Mouse (Mus musculus) ES-Bruce4 (cell line): ENCODE results near the gene Ctbp2.

Experiments
- CTCF ChIP-seq: IDR thresholded peaks from one replicate; pipeline ENCODE4 v1.8.1; 2011; ENCODE audit warnings: low read depth, low read length
- POLR2A ChIP-seq: IDR thresholded peaks from one replicate; pipeline ENCODE4 v1.8.1; 2011; ENCODE audit warnings: low read length; ENCODE audit not compliant: insufficient read depth

- TF ChIP-seq CTCF, result no peak
- TF ChIP-seq POLR2A, result no peak
These were observed 40.1 kb downstream of the Ctbp2 start for GRCm38 (mm10) chr7:133083936-133084614.
